Mouse (Mus musculus) ovary, adult 18-20 months (tissue): ENCODE results near the gene Ctsq.
"Not testable (repeated sequence)": the region's sequence is repeated elsewhere in the genome, so short reads cannot be mapped to it uniquely, and the experiment has no call there.

Experiments
- DNase-seq: peaks from one replicate; pipeline ENCODE4 v3.0.0; 2022; ENCODE audit warnings: low spot score, mixed read lengths

Ctsq gene

DNA sequence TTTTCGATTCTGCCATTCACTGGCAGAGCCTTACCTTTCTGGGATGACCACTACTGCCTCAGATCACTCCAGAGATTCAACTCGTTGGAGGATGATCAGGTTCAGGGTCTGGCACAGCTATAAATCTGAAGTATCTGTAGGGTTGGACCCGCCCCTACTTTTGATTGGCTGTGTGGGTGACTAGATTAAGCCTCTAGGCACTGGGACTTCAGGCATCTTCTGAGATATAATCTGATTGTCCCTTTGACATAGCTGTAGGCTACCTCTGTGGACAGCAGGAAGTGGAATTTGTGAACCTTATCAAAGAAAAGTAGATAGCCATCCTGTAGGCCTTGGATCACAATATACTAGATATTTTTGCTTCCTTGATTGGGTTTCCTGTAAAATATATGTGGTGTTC is at the start of gene Ctsq:
TSS of gene Ctsq (minus strand) at position 101 of the 400 bp plus-strand sequence.
- no peak for DNase-seq

DNA sequence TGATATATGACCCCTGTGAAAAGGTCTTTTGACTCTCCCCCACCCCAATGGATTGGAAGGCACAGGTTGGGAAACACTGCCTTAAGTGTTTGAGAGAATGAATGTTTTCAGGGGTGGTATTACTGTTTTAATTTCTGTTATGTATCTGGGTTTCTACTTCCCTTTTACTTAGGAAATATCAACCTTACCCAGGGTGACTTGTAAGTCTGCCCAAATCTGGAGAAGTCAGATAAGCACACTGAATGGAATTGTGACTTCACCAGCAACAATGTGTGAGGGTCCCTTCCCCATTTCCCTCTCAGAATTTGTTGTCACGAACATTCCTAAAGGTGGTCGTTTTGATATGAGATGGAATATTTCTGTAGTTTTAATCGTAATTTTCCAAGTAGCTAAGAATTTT is 17.6 kb downstream of the Ctsq start:
- no peak for DNase-seq

GRCm38 (mm10) chr13:61021844-61022243 is 18.6 kb downstream of the Ctsq start:
- DNase-seq, result no peak

GRCm38 (mm10) chr13:61010171-61010570 is 30.3 kb downstream of the Ctsq start:
- no peak for DNase-seq

GRCm38 (mm10) chr13:61005859-61006258 is 34.6 kb downstream of the Ctsq start, which contains the start of gene Ctsj:
Gene Ctsj, minus strand, starts transcription at chr13:61005959.
- no peak for DNase-seq

GRCm38 (mm10) chr13:60997600-60997999 is 42.8 kb downstream of the Ctsq start:
- DNase-seq, result no peak

DNA sequence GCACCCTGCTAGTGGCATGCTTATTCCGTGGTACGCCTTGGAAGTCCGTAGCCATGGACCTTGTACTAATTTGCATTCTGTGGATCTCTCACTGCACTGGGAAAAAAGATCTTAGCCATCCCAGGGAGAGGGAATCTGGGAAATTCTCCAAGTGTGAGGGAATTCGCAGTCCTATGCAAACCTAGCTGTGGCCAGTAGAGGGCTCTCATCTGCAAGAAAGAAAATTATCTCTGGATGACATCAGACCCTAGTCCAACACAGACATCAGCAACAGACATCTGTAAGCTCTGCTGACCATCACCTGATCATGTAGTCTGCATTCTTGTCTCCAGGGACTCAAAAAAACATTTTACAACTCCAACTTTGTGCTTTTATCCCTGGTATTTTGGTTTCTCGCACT is 53.5 kb downstream of the Ctsq start:
- DNase-seq, result not testable (repeated sequence)
